Mouse (Mus musculus) liver, embryonic 14.5 days (tissue): ENCODE measurements around the gene Efl1.

Experiments used
- CTCF ChIP-seq: IDR thresholded peaks from 2 replicates; pipeline ENCODE4 v1.5.1; 2016; ENCODE audit warnings: antibody characterized with exemption, low read depth, control low read depth
- EP300 ChIP-seq: IDR thresholded peaks from 2 replicates; pipeline ENCODE4 v1.6.1; 2016; ENCODE audit warnings: antibody characterized with exemption, low read depth

DNA sequence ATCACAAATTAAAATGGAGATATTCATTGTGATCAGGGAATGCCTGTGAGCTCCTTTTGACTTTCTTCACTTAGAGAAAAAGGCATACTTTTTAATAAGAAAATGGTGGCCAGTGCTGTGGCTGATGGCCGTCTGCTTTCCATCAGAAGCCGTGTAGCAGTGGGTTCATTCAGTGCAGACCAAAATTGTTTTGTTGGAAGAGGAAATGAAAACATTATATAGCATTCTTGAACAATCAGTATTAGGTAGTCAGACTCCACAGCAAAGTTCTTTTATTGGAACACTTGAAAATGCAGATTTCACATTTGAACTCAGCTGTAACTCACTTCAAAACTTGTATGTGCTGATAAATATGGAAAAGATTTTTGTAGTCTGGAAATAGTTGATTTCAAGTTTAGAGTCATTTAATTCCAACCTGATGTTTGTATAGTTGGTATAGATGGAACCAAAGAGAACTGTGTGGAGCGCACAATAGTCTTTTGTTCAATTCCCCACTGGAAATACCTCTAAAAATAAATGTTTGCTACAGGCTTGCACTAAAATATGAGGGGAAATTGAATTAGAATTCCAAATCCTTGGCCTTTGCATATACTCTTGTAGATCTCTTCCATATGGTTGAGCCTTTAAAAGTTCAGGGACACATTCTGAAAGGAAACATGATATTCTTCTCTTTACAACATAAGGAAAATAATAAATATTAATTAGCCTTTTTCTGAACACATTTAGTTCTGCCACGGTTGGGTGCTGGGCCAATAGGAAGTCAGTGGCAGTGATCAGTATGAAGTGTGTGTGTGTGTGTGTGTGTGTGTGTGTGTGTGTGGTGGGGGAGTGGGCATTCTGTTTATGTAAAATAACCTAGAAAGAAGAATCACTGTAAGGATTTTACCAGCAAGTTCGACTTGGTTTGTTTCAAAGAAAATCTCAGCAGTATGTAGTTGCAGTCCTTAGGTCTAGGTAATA is 54.2 kb downstream of the Efl1 start:
- no peak for TF ChIP-seq CTCF
- no peak for TF ChIP-seq EP300
